Mouse (Mus musculus): Measurements from ENCODE around the gene Sacm1l.

GRCm38 (mm10) chr9:123516641-123517385 is 12.7 kb upstream of the Sacm1l start:
- TF ChIP-seq CTCF (IDR thresholded peaks at IDR 0.05; ENCODE audit: low read depth, low read length), result no peak
- no peak for TF ChIP-seq GATA1 (IDR thresholded peaks at IDR 0.05; ENCODE audit: borderline replicate concordance, low read length)
- TF ChIP-seq TAL1 (conservative IDR thresholded peaks at IDR 0.05; ENCODE audit: low read depth, low read length), result no peak
- TF ChIP-seq GATA2 (IDR thresholded peaks at IDR 0.05; ENCODE audit: borderline replicate concordance, low read depth, low read length), result no peak

All from G1E (cell line).